Mouse (Mus musculus) kidney, adult 8-10 months (tissue): ENCODE data around the gene Pcp4.

ENCODE experiments used
- DNase-seq, 2 experiments: peaks; one replicate each; pipeline ENCODE4 v3.0.0; 2022

Gene Pcp4

GRCm38 (mm10) chr16:96491530-96491929, 24.1 kb downstream of the Pcp4 start:
- no peak for DNase-seq

- no peak for DNase-seq
These were observed 26.7 kb downstream of the Pcp4 start for GRCm38 (mm10) chr16:96494079-96494478.

- no peak for DNase-seq
These were observed 31.5 kb downstream of the Pcp4 start for GRCm38 (mm10) chr16:96498951-96499350.

- no peak for DNase-seq
These were observed 33.8 kb downstream of the Pcp4 start for GRCm38 (mm10) chr16:96501241-96501640.

GRCm38 (mm10) chr16:96502586-96502985, 35.2 kb downstream of the Pcp4 start:
- no peak for DNase-seq

GRCm38 (mm10) chr16:96514466-96514865, 47.1 kb downstream of the Pcp4 start:
- no peak for DNase-seq

- no peak for DNase-seq
These were observed 60.1 kb downstream of the Pcp4 start for GRCm38 (mm10) chr16:96527476-96527875.

- no peak for DNase-seq
These were observed 61.1 kb downstream of the Pcp4 start for GRCm38 (mm10) chr16:96528471-96528870.

GRCm38 (mm10) chr16:96529896-96530568, 62.6 kb downstream of the Pcp4 start:
- DNase-seq: no peak

- DNase-seq: no peak
These were observed 63.1 kb downstream of the Pcp4 start for GRCm38 (mm10) chr16:96530569-96530898.

- no peak for DNase-seq
These were observed 63.6 kb downstream of the Pcp4 start for GRCm38 (mm10) chr16:96531029-96531428.

GRCm38 (mm10) chr16:96533710-96534109, 66.3 kb downstream of the Pcp4 start:
- no peak for DNase-seq

GRCm38 (mm10) chr16:96535271-96535670, 67.9 kb downstream of the Pcp4 start:
- DNase-seq: no peak

- DNase-seq: peak; percentile 23 to 58
These were observed 69.0 kb downstream of the Pcp4 start for GRCm38 (mm10) chr16:96536426-96536825.

- no peak for DNase-seq
These were observed 71.7 kb downstream of the Pcp4 start for GRCm38 (mm10) chr16:96539091-96539490.

GRCm38 (mm10) chr16:96541056-96541455, 73.7 kb downstream of the Pcp4 start:
- peak in 1 of 2 experiments; percentile 11 for DNase-seq

- no peak for DNase-seq
These were observed 85.3 kb downstream of the Pcp4 start for GRCm38 (mm10) chr16:96552680-96553079.

GRCm38 (mm10) chr16:96555412-96555811, 88.0 kb downstream of the Pcp4 start:
- DNase-seq: no peak

- DNase-seq: no peak
These were observed 89.2 kb downstream of the Pcp4 start for GRCm38 (mm10) chr16:96556621-96557020.

- DNase-seq: no peak
These were observed 90.9 kb downstream of the Pcp4 start for GRCm38 (mm10) chr16:96558341-96558740.

- DNase-seq: no peak
These were observed 92.4 kb downstream of the Pcp4 start for GRCm38 (mm10) chr16:96559796-96560195.

- DNase-seq: no peak
These were observed 96.2 kb downstream of the Pcp4 start for GRCm38 (mm10) chr16:96563350-96564257.

GRCm38 (mm10) chr16:96567428-96567827, 100.0 kb downstream of the Pcp4 start:
- no peak for DNase-seq
